Mouse (Mus musculus): ENCODE measurements around the gene Tmprss7. TPM values are rescaled to one million over a fixed set of nuclear protein-coding genes. Genes with fewer than 3 reads are reported as not detected.

Gene Tmprss7
- total and polyA plus RNA-seq, 3 experiments: not detected

DNA sequence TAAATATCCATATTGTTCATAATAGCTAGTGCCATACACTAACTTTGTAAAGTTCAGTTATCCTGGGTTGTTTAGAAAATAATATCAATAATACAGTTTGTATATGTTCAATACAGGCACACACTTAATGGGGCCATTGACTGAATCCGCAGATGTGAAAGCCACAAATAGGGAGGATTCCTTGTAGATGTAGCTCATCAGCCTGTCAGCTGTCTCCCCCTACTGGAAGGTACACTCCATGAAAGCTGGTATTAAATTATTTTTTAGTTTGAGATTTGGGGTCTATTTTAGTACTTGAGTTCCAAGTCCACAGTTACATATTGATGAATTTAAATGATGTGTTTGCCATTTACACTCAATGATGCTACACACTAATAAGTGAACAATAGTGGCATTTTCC lies 17.0 kb downstream of the Tmprss7 start:
- H3K4me1 ChIP-seq (ENCODE audit: control insufficient read depth in 1 of 2, insufficient read depth in 2 of 2): peaks cover 0 to 2% of the 10 kb centered on the region in 2 experiments; a peak in 1 of 4 replicates
- TF ChIP-seq SMC3 (IDR thresholded peaks at IDR 0.05; ENCODE audit: low read depth, low read length) (peak; percentile 50), ELF1 (IDR thresholded peaks at IDR 0.05; ENCODE audit: low read depth, low read length) (no peak), RAD21 (IDR thresholded peaks at IDR 0.05; ENCODE audit: low read depth, low read length) (peak; percentile 82), CTCF (conservative IDR thresholded peaks at IDR 0.05 in 1 of 2, IDR thresholded peaks at IDR 0.05 in 1 of 2; ENCODE audit: low read depth in 2 of 2, low read length in 2 of 2) (peak; percentile 51 to 79), USF1 (IDR thresholded peaks at IDR 0.05; ENCODE audit: low read depth, low read length) (no peak), IRF4 (IDR thresholded peaks at IDR 0.05; ENCODE audit: low read depth, low read length) (peak; percentile 50; the same call in 1 of the 2 replicates)
- in situ Hi-C loops (cut with MboI; ENCODE audit: low pct_ligation_motif_present, low pct_unique_long_range_greater_than_20kb, low sequenced_read_pairs): no loop called here
- peak; percentile 36 for DNase-seq (ENCODE audit: extremely low read depth)
- H3K4me3 ChIP-seq (replicated peaks in 1 of 3; ENCODE audit: low read depth in 2 of 3, low read length in 2 of 3, poor library complexity in 1 of 3): no peak overlapping the region
- H3K79me2 ChIP-seq (replicated peaks; ENCODE audit: control insufficient read depth, extremely low read depth, insufficient read depth, poor library complexity, severe bottlenecking): no peaks in the 10 kb centered on the region
- H3K36me3 ChIP-seq (replicated peaks in 1 of 2; ENCODE audit: control insufficient read depth in 1 of 2, insufficient read depth in 1 of 2, low read length in 1 of 2): no peaks in the 10 kb centered on the region
- H3K4me2 ChIP-seq (ENCODE audit: insufficient read depth, low read depth, poor library complexity, severe bottlenecking): no peak overlapping the region
- dilution Hi-C loops (cut with MboI; ENCODE audit: extremely low pct_ligation_motif_present, extremely low pct_unique_long_range_greater_than_20kb, low sequenced_read_pairs): no loop called here
- H3K9me3 ChIP-seq (replicated peaks; ENCODE audit: low read length): no peaks in the 10 kb centered on the region
- H3K9ac ChIP-seq (ENCODE audit: insufficient read depth, low read depth): no peak overlapping the region
- no peak overlapping the region for H3K27ac ChIP-seq (ENCODE audit: insufficient read depth, low read depth)
- no peaks in the 10 kb centered on the region for H3K27me3 ChIP-seq (replicated peaks)

DNA sequence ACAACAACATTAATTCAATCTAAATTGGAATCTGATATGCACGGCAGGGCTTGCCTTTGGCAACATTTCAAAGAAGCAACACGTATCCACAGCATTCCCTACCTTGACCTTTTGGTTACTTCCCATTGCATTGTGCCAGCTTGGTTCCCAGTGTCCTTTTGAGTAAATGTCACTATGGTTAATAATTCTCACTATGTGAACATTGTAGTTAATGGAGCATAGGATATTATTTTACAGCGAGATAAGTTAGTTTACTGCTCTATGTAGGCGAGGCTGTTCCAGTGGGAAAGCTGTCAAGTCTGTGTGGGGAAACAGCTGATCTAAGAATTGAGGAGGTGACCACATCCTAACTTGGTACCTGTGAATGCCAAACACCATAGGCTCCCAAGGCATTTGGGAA lies 23.5 kb downstream of the Tmprss7 start:
- H3K9me3 ChIP-seq (replicated peaks; ENCODE audit: low read length): no peaks in the 10 kb centered on the region
- H3K79me2 ChIP-seq (replicated peaks; ENCODE audit: control insufficient read depth, extremely low read depth, insufficient read depth, poor library complexity, severe bottlenecking): no peaks in the 10 kb centered on the region
- in situ Hi-C loops (cut with MboI; ENCODE audit: low pct_ligation_motif_present, low pct_unique_long_range_greater_than_20kb, low sequenced_read_pairs) (no loop called here), dilution Hi-C loops (cut with MboI; ENCODE audit: extremely low pct_ligation_motif_present, extremely low pct_unique_long_range_greater_than_20kb, low sequenced_read_pairs) (no loop called here)
- no peak overlapping the region for H3K4me2 ChIP-seq (ENCODE audit: insufficient read depth, low read depth, poor library complexity, severe bottlenecking)
- no peak overlapping the region for H3K4me3 ChIP-seq (replicated peaks in 1 of 3; ENCODE audit: low read depth in 2 of 3, low read length in 2 of 3, poor library complexity in 1 of 3)
- H3K27ac ChIP-seq (ENCODE audit: insufficient read depth, low read depth): no peak overlapping the region
- H3K9ac ChIP-seq (ENCODE audit: insufficient read depth, low read depth): no peak overlapping the region
- H3K4me1 ChIP-seq (ENCODE audit: control insufficient read depth in 1 of 2, insufficient read depth in 2 of 2): peaks cover 5 to 8% of the 10 kb centered on the region in 2 experiments; a peak in 2 of 4 replicates
- no peaks in the 10 kb centered on the region for H3K36me3 ChIP-seq (replicated peaks in 1 of 2; ENCODE audit: control insufficient read depth in 1 of 2, insufficient read depth in 1 of 2, low read length in 1 of 2)
- TF ChIP-seq USF2 (conservative IDR thresholded peaks at IDR 0.05; ENCODE audit: low read depth, low read length) (no peak), MXI1 (IDR thresholded peaks at IDR 0.05; ENCODE audit: low read depth, low read length) (no peak), ETS1 (conservative IDR thresholded peaks at IDR 0.05; ENCODE audit: low read depth, low read length) (no peak), PAX5 (IDR thresholded peaks at IDR 0.05; ENCODE audit: low read length) (no peak), ZC3H11A (IDR thresholded peaks at IDR 0.05; ENCODE audit: low read depth, low read length) (no peak), UBTF (IDR thresholded peaks at IDR 0.05; ENCODE audit: low read depth, low read length) (no peak), NELFE (IDR thresholded peaks at IDR 0.05; ENCODE audit: low read depth, low read length) (no peak), ZKSCAN1 (IDR thresholded peaks at IDR 0.05; ENCODE audit: borderline replicate concordance, low read depth, low read length) (no peak), MEF2A (IDR thresholded peaks at IDR 0.05; ENCODE audit: borderline replicate concordance, low read depth, low read length) (no peak), ELF1 (IDR thresholded peaks at IDR 0.05; ENCODE audit: low read depth, low read length) (no peak), TCF12 (IDR thresholded peaks at IDR 0.05; ENCODE audit: low read depth, low read length) (no peak), BHLHE40 (IDR thresholded peaks at IDR 0.05; ENCODE audit: low read depth, low read length) (no peak), JUND (conservative IDR thresholded peaks at IDR 0.05; ENCODE audit: low read depth, low read length) (no peak), EP300 (IDR thresholded peaks at IDR 0.05; ENCODE audit: low read length) (no peak), RCOR1 (conservative IDR thresholded peaks at IDR 0.05; ENCODE audit: low read depth, low read length) (no peak), MAX (IDR thresholded peaks at IDR 0.05; ENCODE audit: low read length) (no peak)
- no peak for DNase-seq (ENCODE audit: extremely low read depth)
- H3K27me3 ChIP-seq (replicated peaks): no peaks in the 10 kb centered on the region

Measured in CH12.LX (cell line).